Mouse (Mus musculus) MEL (cell line): Measurements from ENCODE around the gene Ptpro. TPM values are rescaled to one million over a fixed set of nuclear protein-coding genes. Genes with fewer than 3 reads are reported as not detected.

ENCODE experiments used
- DNase-seq: peaks from one replicate; pipeline ENCODE4 v3.0.0; 2011; ENCODE audit warnings: low read depth, low spot score
- H3K27ac ChIP-seq: 2 replicates; pipeline ENCODE4 v1.5.1; 2012; ENCODE audit warnings: low read depth, mild to moderate bottlenecking, control low read depth, low read length, moderate library complexity; ENCODE audit not compliant: control insufficient read depth
- H3K27me3 ChIP-seq, 2 experiments: fragments of 150-350 bp in 1 of 2; sonication (generic) in 1 of 2; 2 replicates each; pipeline ENCODE4 v1.6.1; 2012; ENCODE audit warnings: low read length in 2 of 2, mild to moderate bottlenecking in 2 of 2, improper control_type of control experiment in 1 of 2, moderate library complexity in 1 of 2; ENCODE audit not compliant: insufficient read depth in 2 of 2, control insufficient read depth in 1 of 2
- H3K36me3 ChIP-seq, 2 experiments: 2 replicates each; pipeline ENCODE4 v1.6.1; 2012 to 2014; ENCODE audit warnings: low read length in 2 of 2, improper control_type of control experiment in 1 of 2, inconsistent platforms in 1 of 2, mild to moderate bottlenecking in 1 of 2; ENCODE audit not compliant: insufficient read depth in 2 of 2, control insufficient read depth in 1 of 2
- H3K4me1 ChIP-seq, 2 experiments: fragments of 150-350 bp in 1 of 2; sonication (generic) in 1 of 2; 2 replicates each; pipeline ENCODE4 v1.6.1; 2012; ENCODE audit warnings: low read length in 2 of 2, improper control_type of control experiment in 1 of 2, mild to moderate bottlenecking in 1 of 2; ENCODE audit not compliant: insufficient read depth in 2 of 2, control insufficient read depth in 1 of 2
- H3K4me3 ChIP-seq, 2 experiments: fragments of 150-350 bp in 1 of 2; sonication (generic) in 1 of 2; 2 replicates each; pipeline ENCODE4 v1.5.1; 2012; ENCODE audit warnings: low read depth in 2 of 2, low read length in 2 of 2, mild to moderate bottlenecking in 2 of 2, moderate library complexity in 2 of 2, control low read depth in 1 of 2, improper control_type of control experiment in 1 of 2; ENCODE audit not compliant: control insufficient read depth in 1 of 2, insufficient read depth in 1 of 2
- H3K79me2 ChIP-seq: 2 replicates; pipeline ENCODE4 v1.6.1; 2012; ENCODE audit warnings: mild to moderate bottlenecking, low read length, moderate library complexity; ENCODE audit not compliant: control insufficient read depth, poor library complexity, insufficient read depth
- H3K9ac ChIP-seq: 2 replicates; pipeline ENCODE4 v1.6.1; 2012; ENCODE audit warnings: low read depth, mild to moderate bottlenecking, control low read depth, low read length, moderate library complexity; ENCODE audit not compliant: control insufficient read depth, poor library complexity, severe bottlenecking
- H3K9me3 ChIP-seq: fragments of 150-350 bp; sonication (generic); replicated peaks from 2 replicates; pipeline ENCODE4 v1.6.1; 2012; ENCODE audit warnings: mild to moderate bottlenecking, low read length, improper control_type of control experiment, moderate library complexity; ENCODE audit not compliant: insufficient read depth
- BHLHE40 ChIP-seq: IDR thresholded peaks from 2 replicates; pipeline ENCODE4 v1.6.1; 2012; ENCODE audit warnings: low read depth, mild to moderate bottlenecking, inconsistent platforms, low read length, improper control_type of control experiment, borderline replicate concordance
- CHD2 ChIP-seq: IDR thresholded peaks from 2 replicates; pipeline ENCODE4 v1.6.1; 2011; ENCODE audit warnings: low read length, improper control_type of control experiment
- CTCF ChIP-seq, 3 experiments: IDR thresholded peaks in 2 of 3; conservative IDR thresholded peaks in 1 of 3; 2 replicates each; pipeline ENCODE4 v1.5.1; 2011 to 2012; ENCODE audit warnings: low read length in 3 of 3, low read depth in 2 of 3, mild to moderate bottlenecking in 2 of 3, improper control_type of control experiment in 1 of 3, inconsistent platforms in 1 of 3, mixed read lengths in 1 of 3, moderate library complexity in 1 of 3; ENCODE audit not compliant: control insufficient read depth in 1 of 3, insufficient read depth in 1 of 3, poor library complexity in 1 of 3, severe bottlenecking in 1 of 3
- E2F4 ChIP-seq: IDR thresholded peaks from 2 replicates; pipeline ENCODE4 v1.6.1; 2011; ENCODE audit warnings: low read depth, low read length, improper control_type of control experiment, borderline replicate concordance
- EP300 ChIP-seq, 2 experiments: IDR thresholded peaks; 2 replicates each; pipeline ENCODE4 v1.6.1; 2011; ENCODE audit warnings: improper control_type of control experiment in 2 of 2, low read length in 2 of 2, low read depth in 1 of 2, mild to moderate bottlenecking in 1 of 2
- ETS1 ChIP-seq: IDR thresholded peaks from 2 replicates; pipeline ENCODE4 v1.6.1; 2012; ENCODE audit warnings: low read depth, mild to moderate bottlenecking, inconsistent platforms, low read length, improper control_type of control experiment, moderate library complexity
- GABPA ChIP-seq: IDR thresholded peaks from 2 replicates; pipeline ENCODE4 v1.6.1; 2012; ENCODE audit warnings: low read depth, mild to moderate bottlenecking, inconsistent platforms, low read length, improper control_type of control experiment, moderate library complexity
- HCFC1 ChIP-seq: IDR thresholded peaks from 2 replicates; pipeline ENCODE4 v1.6.1; 2012; ENCODE audit warnings: low read depth, mild to moderate bottlenecking, inconsistent platforms, low read length, improper control_type of control experiment, moderate library complexity
- JUND ChIP-seq: IDR thresholded peaks from 2 replicates; pipeline ENCODE4 v1.6.1; 2011; ENCODE audit warnings: low read depth, mild to moderate bottlenecking, improper control_type of control experiment, low read length
- MAFK ChIP-seq: IDR thresholded peaks from 2 replicates; pipeline ENCODE4 v1.6.1; 2011; ENCODE audit warnings: low read depth, mild to moderate bottlenecking, low read length, improper control_type of control experiment, borderline replicate concordance
- MAZ ChIP-seq: IDR thresholded peaks from 2 replicates; pipeline ENCODE4 v1.6.1; 2012; ENCODE audit warnings: low read depth, mild to moderate bottlenecking, inconsistent platforms, low read length, improper control_type of control experiment
- MEF2A ChIP-seq: IDR thresholded peaks from 2 replicates; pipeline ENCODE4 v1.6.1; 2014; ENCODE audit warnings: low read depth, mild to moderate bottlenecking, inconsistent platforms, low read length, improper control_type of control experiment; ENCODE audit not compliant: poor library complexity, insufficient replicate concordance, severe bottlenecking; ENCODE audit errors: extremely low read depth
- MYB ChIP-seq: IDR thresholded peaks from 2 replicates; pipeline ENCODE4 v1.6.1; 2011; ENCODE audit warnings: mild to moderate bottlenecking, low read depth, low read length, improper control_type of control experiment
- MYC ChIP-seq: IDR thresholded peaks from 2 replicates; pipeline ENCODE4 v1.6.1; 2011; ENCODE audit warnings: low read depth, mild to moderate bottlenecking, low read length, improper control_type of control experiment, moderate library complexity
- NRF1 ChIP-seq: IDR thresholded peaks from 2 replicates; pipeline ENCODE4 v1.6.1; 2014; ENCODE audit warnings: low read depth, mild to moderate bottlenecking, inconsistent platforms, low read length, improper control_type of control experiment, moderate library complexity; ENCODE audit not compliant: poor library complexity, insufficient read depth, severe bottlenecking
- POLR2A ChIP-seq, 2 experiments: IDR thresholded peaks; 2 replicates each; pipeline ENCODE4 v1.6.1; 2011 to 2012; ENCODE audit warnings: low read length in 2 of 2, mild to moderate bottlenecking in 2 of 2, control low read depth in 1 of 2, improper control_type of control experiment in 1 of 2, low read depth in 1 of 2, moderate library complexity in 1 of 2; ENCODE audit not compliant: control insufficient read depth in 1 of 2, insufficient read depth in 1 of 2, poor library complexity in 1 of 2
- RAD21 ChIP-seq: IDR thresholded peaks from 2 replicates; pipeline ENCODE4 v1.6.1; 2011; ENCODE audit warnings: mild to moderate bottlenecking, low read depth, low read length, improper control_type of control experiment
- RCOR1 ChIP-seq: IDR thresholded peaks from 2 replicates; pipeline ENCODE4 v1.6.1; 2012; ENCODE audit warnings: low read depth, mild to moderate bottlenecking, inconsistent platforms, low read length, improper control_type of control experiment
- SMC3 ChIP-seq: IDR thresholded peaks from 2 replicates; pipeline ENCODE4 v1.6.1; 2011; ENCODE audit warnings: low read depth, low read length, improper control_type of control experiment
- ZC3H11A ChIP-seq: IDR thresholded peaks from 2 replicates; pipeline ENCODE4 v1.6.1; 2012; ENCODE audit warnings: low read depth, mild to moderate bottlenecking, inconsistent platforms, low read length, improper control_type of control experiment
- ZKSCAN1 ChIP-seq: IDR thresholded peaks from 2 replicates; pipeline ENCODE4 v1.6.1; 2012; ENCODE audit warnings: low read depth, mild to moderate bottlenecking, inconsistent platforms, low read length, improper control_type of control experiment, moderate library complexity
- polyA plus RNA-seq, 2 experiments: library from polyadenylated mRNA; stranded (reverse) in 1 of 2; unstranded in 1 of 2; fragments of >175 nt in 1 of 2; fragments of >200 nt in 1 of 2; gene quantifications; 2 replicates each; pipeline versions ENCODE4 v1.2.1 to v1.2.4; 2012; ENCODE audit warnings: low replicate concordance in 2 of 2, low read depth in 1 of 2; ENCODE audit not compliant: insufficient read length in 2 of 2, insufficient read depth in 1 of 2, missing spikeins in 1 of 2
- total RNA-seq: library from RNA; depleted of rRNA; stranded (reverse); fragments of 300-350 nt; gene quantifications from 2 replicates; pipeline ENCODE4 v1.2.3, GENCODE M21; 2012

The Ptpro gene
- total and polyA plus RNA-seq, 3 experiments: not detected

- Histone ChIP-seq H3K9me3 (no peaks in the 10 kb centered on the region), H3K36me3 (no peaks in the 10 kb centered on the region), H3K4me3 (no peak overlapping the region), H3K27me3 (no peaks in the 10 kb centered on the region), H3K27ac (no peak overlapping the region), H3K4me1 (no peaks in the 10 kb centered on the region), H3K79me2 (no peaks in the 10 kb centered on the region), H3K9ac (no peak overlapping the region)
- no peak for TF ChIP-seq RAD21
- no peak for TF ChIP-seq CHD2
- no peak for DNase-seq
Measured at GRCm38 (mm10) chr6:137410510-137410909, 158.4 kb downstream of the Ptpro start.

GRCm38 (mm10) chr6:137411901-137412378 lies 159.8 kb downstream of the Ptpro start:
- Histone ChIP-seq H3K9ac (no peak overlapping the region), H3K4me1 (no peaks in the 10 kb centered on the region), H3K9me3 (no peaks in the 10 kb centered on the region), H3K4me3 (no peak overlapping the region), H3K27ac (no peak overlapping the region), H3K79me2 (no peaks in the 10 kb centered on the region), H3K27me3 (no peaks in the 10 kb centered on the region), H3K36me3 (no peaks in the 10 kb centered on the region)
- TF ChIP-seq MYC: no peak
- TF ChIP-seq E2F4: no peak
- no peak for TF ChIP-seq HCFC1
- no peak for TF ChIP-seq SMC3
- no peak for TF ChIP-seq ETS1
- TF ChIP-seq MEF2A: no peak
- no peak for TF ChIP-seq ZC3H11A
- no peak for TF ChIP-seq ZKSCAN1
- TF ChIP-seq BHLHE40: no peak
- TF ChIP-seq MYB: no peak
- TF ChIP-seq CTCF (IDR thresholded peaks at IDR 0.05 in 2 of 3, conservative IDR thresholded peaks at IDR 0.05 in 1 of 3; ENCODE audit: control insufficient read depth in 1 of 3, insufficient read depth in 1 of 3, low read depth in 2 of 3, low read length in 3 of 3, poor library complexity in 1 of 3, severe bottlenecking in 1 of 3): no peak
- no peak for TF ChIP-seq CHD2
- no peak for TF ChIP-seq RCOR1
- no peak for TF ChIP-seq POLR2A (IDR thresholded peaks at IDR 0.05; ENCODE audit: control insufficient read depth in 1 of 2, insufficient read depth in 1 of 2, low read depth in 1 of 2, low read length in 2 of 2, poor library complexity in 1 of 2)
- TF ChIP-seq MAFK: no peak
- no peak for TF ChIP-seq EP300 (IDR thresholded peaks at IDR 0.05; ENCODE audit: low read depth in 1 of 2, low read length in 2 of 2)
- TF ChIP-seq NRF1: no peak
- no peak for TF ChIP-seq GABPA
- TF ChIP-seq MAZ: no peak
- TF ChIP-seq JUND: no peak
- DNase-seq: no peak
